Mouse (Mus musculus): ENCODE results near the gene Cxcl14.

DNA sequence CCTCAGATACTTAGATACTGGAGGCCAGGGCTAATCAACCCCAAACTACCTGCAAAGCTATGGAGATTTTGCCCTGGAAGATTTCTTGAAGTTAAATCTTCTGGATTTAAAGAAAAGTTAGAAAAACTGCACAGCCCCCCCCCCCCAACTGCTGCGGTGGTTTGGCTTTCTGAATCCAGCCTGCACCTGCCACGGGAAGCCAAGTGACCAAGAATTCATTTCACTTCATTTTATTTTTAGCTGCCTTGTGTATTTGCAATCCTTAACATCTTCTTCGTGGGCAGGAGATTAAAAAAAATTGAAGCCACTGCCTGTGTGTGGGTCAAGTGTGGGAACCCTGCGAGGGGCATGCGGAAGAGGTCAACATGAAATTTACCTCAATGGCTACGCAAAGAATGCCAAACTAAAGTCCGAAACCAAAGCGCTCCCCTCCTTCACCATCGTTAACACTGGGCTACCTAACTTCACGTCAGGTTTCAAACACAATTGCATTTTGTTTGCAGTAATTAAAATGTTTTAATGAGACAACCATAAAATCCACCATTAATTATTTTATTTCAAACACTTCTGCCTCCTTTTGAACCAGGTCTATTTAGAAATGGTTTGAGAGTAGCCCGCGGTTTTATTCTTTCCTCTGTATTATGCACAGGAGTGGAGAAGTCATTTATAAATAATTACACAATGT lies 38.7 kb downstream of the Cxcl14 start:
- TF ChIP-seq FLI1 (IDR thresholded peaks at IDR 0.05; ENCODE audit: low read length) (no peak), GATA1 (IDR thresholded peaks at IDR 0.05; ENCODE audit: borderline replicate concordance, low read length) (no peak)
